Mouse (Mus musculus): Measurements from ENCODE around the gene Cryba2.

Cryba2 gene

GRCm38 (mm10) chr1:74893134-74893855 lies at the start of gene Cryba2:
Gene Cryba2 (minus strand): TSS chr1:74893143.
- no peak for DNase-seq (ENCODE audit: low spot score in 2 of 2)

- DNase-seq (ENCODE audit: low spot score in 2 of 2) = no peak
These were observed 48.9 kb upstream of the Cryba2 start for GRCm38 (mm10) chr1:74941651-74942360.

- DNase-seq (ENCODE audit: low spot score in 2 of 2) = no peak
These were observed 46.8 kb upstream of the Cryba2 start for GRCm38 (mm10) chr1:74939762-74940161.

- DNase-seq (ENCODE audit: low spot score in 2 of 2) = no peak
These were observed 43.4 kb upstream of the Cryba2 start for GRCm38 (mm10) chr1:74936221-74936830.

- DNase-seq (ENCODE audit: low spot score in 2 of 2) = no peak
These were observed 42.5 kb upstream of the Cryba2 start, which contains the start of gene Cfap65 for GRCm38 (mm10) chr1:74935402-74935801. Gene Cfap65 (minus strand): TSS chr1:74935599.

GRCm38 (mm10) chr1:74927621-74928296 lies 34.8 kb upstream of the Cryba2 start:
- no peak for DNase-seq (ENCODE audit: low spot score in 2 of 2)

- DNase-seq (ENCODE audit: low spot score in 2 of 2) = no peak
These were observed 33.8 kb upstream of the Cryba2 start for GRCm38 (mm10) chr1:74926721-74927120.

- no peak for DNase-seq (ENCODE audit: low spot score in 2 of 2)
These were observed 31.5 kb upstream of the Cryba2 start for GRCm38 (mm10) chr1:74924464-74924863.

- no peak for DNase-seq (ENCODE audit: low spot score in 2 of 2)
These were observed 22.8 kb upstream of the Cryba2 start for GRCm38 (mm10) chr1:74915706-74916105.

- DNase-seq (ENCODE audit: low spot score in 2 of 2) = no peak
These were observed 9.2 kb upstream of the Cryba2 start for GRCm38 (mm10) chr1:74902191-74902590.

GRCm38 (mm10) chr1:74901686-74902085 lies 8.7 kb upstream of the Cryba2 start:
- peak in 1 of 2 experiments; percentile 14 for DNase-seq (ENCODE audit: low spot score in 2 of 2)

- no peak for DNase-seq (ENCODE audit: low spot score in 2 of 2)
These were observed 7.7 kb upstream of the Cryba2 start for GRCm38 (mm10) chr1:74900341-74901285.

- DNase-seq (ENCODE audit: low spot score in 2 of 2) = no peak
These were observed 5.9 kb upstream of the Cryba2 start for GRCm38 (mm10) chr1:74898656-74899431.

- no peak for DNase-seq (ENCODE audit: low spot score in 2 of 2)
These were observed 5.0 kb upstream of the Cryba2 start for GRCm38 (mm10) chr1:74897976-74898375.

GRCm38 (mm10) chr1:74894966-74895365 lies 2.0 kb upstream of the Cryba2 start:
- peak in 1 of 2 experiments; percentile 34 for DNase-seq (ENCODE audit: low spot score in 2 of 2)

- no peak for DNase-seq (ENCODE audit: low spot score in 2 of 2)
These were observed 401 bp downstream of the Cryba2 start for GRCm38 (mm10) chr1:74892351-74893133.

GRCm38 (mm10) chr1:74891513-74891912 lies 1.4 kb downstream of the Cryba2 start:
- DNase-seq (ENCODE audit: low spot score in 2 of 2) = no peak

- DNase-seq (ENCODE audit: low spot score in 2 of 2) = no peak
These were observed 7.4 kb downstream of the Cryba2 start, which contains the start of gene Fev for GRCm38 (mm10) chr1:74885369-74886042. Gene Fev (minus strand): TSS chr1:74885419.
